Mouse (Mus musculus): ENCODE results near the gene Rnf151.
"Not testable (repeated sequence)": the region's sequence is repeated elsewhere in the genome, so short reads cannot be mapped to it uniquely, and the experiment has no call there.

- TF ChIP-seq CTCF (IDR thresholded peaks at IDR 0.05; ENCODE audit: control insufficient read depth, insufficient read depth, insufficient read length); MYOD1 (IDR thresholded peaks at IDR 0.05; ENCODE audit: control insufficient read depth, insufficient read length, low read depth); USF1 (IDR thresholded peaks at IDR 0.05; ENCODE audit: low read depth): not testable (repeated sequence)
Observed at GRCm38 (mm10) chr17:24667011-24667410, 50.9 kb downstream of the Rnf151 start.
